Mouse (Mus musculus): ENCODE measurements at regions not wholly inside any gene's neighbourhood (a gene's known extent, or its start where the extent isn't known, plus 50 kb on each side); places are given as distances from the start of the nearest gene placed in this dataset.

GRCm38 (mm10) chr3:128122111-128122510 lies 226.0 kb upstream of the Fam241a start:
- peak; percentile 42 for DNase-seq (ENCODE audit: low spot score)

- no peak for DNase-seq (ENCODE audit: low spot score)
Observed at GRCm38 (mm10) chr3:128120647-128121440, 224.7 kb upstream of the Fam241a start.

GRCm38 (mm10) chr3:128113209-128113608 lies 217.1 kb upstream of the Fam241a start:
- no peak for DNase-seq (ENCODE audit: low spot score)

- no peak for DNase-seq (ENCODE audit: low spot score)
Observed at GRCm38 (mm10) chr3:128110406-128110805, 214.3 kb upstream of the Fam241a start.

GRCm38 (mm10) chr3:128104516-128104915 lies 208.4 kb upstream of the Fam241a start:
- no peak for DNase-seq (ENCODE audit: low spot score)

GRCm38 (mm10) chr3:128093046-128093445 lies 196.9 kb upstream of the Fam241a start:
- no peak for DNase-seq (ENCODE audit: low spot score)

- DNase-seq (ENCODE audit: low spot score), result peak; percentile 11
Observed at GRCm38 (mm10) chr3:128088207-128088606, 192.1 kb upstream of the Fam241a start.

- no peak for DNase-seq (ENCODE audit: low spot score)
Observed at GRCm38 (mm10) chr3:128087163-128087562, 191.0 kb upstream of the Fam241a start.

GRCm38 (mm10) chr3:128082463-128082862 lies 186.3 kb upstream of the Fam241a start:
- DNase-seq (ENCODE audit: low spot score), result no peak

GRCm38 (mm10) chr3:128081430-128081829 lies 185.3 kb upstream of the Fam241a start:
- DNase-seq (ENCODE audit: low spot score), result no peak

GRCm38 (mm10) chr3:128067861-128068260 lies 171.7 kb upstream of the Fam241a start:
- no peak for DNase-seq (ENCODE audit: low spot score)

GRCm38 (mm10) chr3:128054031-128054430 lies 157.9 kb upstream of the Fam241a start:
- no peak for DNase-seq (ENCODE audit: low spot score)

GRCm38 (mm10) chr3:128043709-128044108 lies 147.6 kb upstream of the Fam241a start:
- no peak for DNase-seq (ENCODE audit: low spot score)

- no peak for DNase-seq (ENCODE audit: low spot score)
Observed at GRCm38 (mm10) chr3:128040407-128041115, 144.4 kb upstream of the Fam241a start.

GRCm38 (mm10) chr3:128039185-128039584 lies 143.1 kb upstream of the Fam241a start:
- DNase-seq (ENCODE audit: low spot score), result no peak

- no peak for DNase-seq (ENCODE audit: low spot score)
Observed at GRCm38 (mm10) chr3:128036538-128036937, 140.4 kb upstream of the Fam241a start.

GRCm38 (mm10) chr3:128030352-128030751 lies 134.2 kb upstream of the Fam241a start:
- DNase-seq (ENCODE audit: low spot score), result no peak

- DNase-seq (ENCODE audit: low spot score), result no peak
Observed at GRCm38 (mm10) chr3:128029565-128029915, 133.4 kb upstream of the Fam241a start.

GRCm38 (mm10) chr3:128028856-128029564 lies 132.9 kb upstream of the Fam241a start:
- no peak for DNase-seq (ENCODE audit: low spot score)

- no peak for DNase-seq (ENCODE audit: low spot score)
Observed at GRCm38 (mm10) chr3:128024856-128025255, 128.7 kb upstream of the Fam241a start.

- DNase-seq (ENCODE audit: low spot score), result no peak
Observed at GRCm38 (mm10) chr3:128014909-128015308, 118.8 kb upstream of the Fam241a start.

Measured in thymus, postnatal 0 days (tissue).